Mouse (Mus musculus): Measurements from ENCODE around the gene Cd72. TPM values are rescaled to one million over a fixed set of nuclear protein-coding genes. Genes with fewer than 3 reads are reported as not detected.

The Cd72 gene
- polyA plus RNA-seq, 1 experiment from 2014 or later = 3.2 TPM

DNA sequence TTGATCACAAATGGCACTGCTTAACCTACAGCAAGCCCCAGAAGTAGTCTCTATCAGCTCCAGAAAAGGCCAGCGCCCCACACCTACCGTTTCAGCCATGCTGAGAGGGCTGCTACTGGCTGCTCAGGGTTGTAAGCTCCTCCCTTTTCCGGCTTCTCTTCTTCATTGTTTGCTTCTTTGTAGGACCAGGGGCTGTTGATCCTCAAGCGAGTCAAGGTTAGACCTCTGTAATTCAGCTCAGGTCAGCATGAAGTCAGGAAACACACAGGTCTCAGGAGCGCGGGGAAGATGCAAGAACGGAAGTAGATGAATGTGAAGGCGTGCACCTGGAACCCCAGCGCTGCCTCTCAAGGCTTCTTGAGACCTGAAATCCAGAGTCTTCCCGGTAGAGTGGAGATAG lies 49.7 kb downstream of the Cd72 start:
- no peak for TF ChIP-seq CTCF (IDR thresholded peaks at IDR 0.05; ENCODE audit: low read depth)
- H3K9ac ChIP-seq = no peak overlapping the region
- WGBS = 85% methylated on average over 10 of the region's 10 CpGs

GRCm38 (mm10) chr4:43402212-43402611 lies 52.2 kb downstream of the Cd72 start:
- peaks cover 36% of the 10 kb centered on the region for H3K4me1 ChIP-seq (ENCODE audit: insufficient read depth)
- WGBS = 51% methylated on average over 9 of the region's 9 CpGs
- TF ChIP-seq CTCF (IDR thresholded peaks at IDR 0.05; ENCODE audit: low read depth) = no peak
- 0 out of 2 replicates have a peak overlapping the region, but pooled peaks have one; percentile 13 for H3K9ac ChIP-seq
- no peaks in the 10 kb centered on the region for H3K27me3 ChIP-seq (ENCODE audit: insufficient read depth, low read length)
- no peak overlapping the region for H3K4me3 ChIP-seq (ENCODE audit: low read depth, low read length)
- ATAC-seq (ENCODE audit: insufficient read depth) = no peak
- DNase-seq = no peak
- no peaks in the 10 kb centered on the region for H3K9me3 ChIP-seq (ENCODE audit: low read depth, low read length)
- H3K27ac ChIP-seq (ENCODE audit: low read depth) = peak overlapping the region; percentile 30; the same call in 1 of the 2 replicates
- no peaks in the 10 kb centered on the region for H3K36me3 ChIP-seq (ENCODE audit: insufficient read depth)
- H3K4me2 ChIP-seq = peak overlapping the region; percentile 25; the same call in 1 of the 2 replicates

More for the DNA sequence above, 49.7 kb downstream of the Cd72 start:
- Histone ChIP-seq H3K9me3 (ENCODE audit: low read depth, low read length) (no peaks in the 10 kb centered on the region), H3K4me2 (no peak overlapping the region), H3K27me3 (ENCODE audit: insufficient read depth, low read length) (no peaks in the 10 kb centered on the region), H3K36me3 (ENCODE audit: insufficient read depth) (no peaks in the 10 kb centered on the region), H3K4me3 (ENCODE audit: low read depth, low read length) (no peak overlapping the region), H3K4me1 (ENCODE audit: insufficient read depth) (peaks cover 23% of the 10 kb centered on the region), H3K27ac (ENCODE audit: low read depth) (no peak overlapping the region)
- DNase-seq (no peak), ATAC-seq (ENCODE audit: insufficient read depth) (no peak)

- Histone ChIP-seq H3K9ac (no peak overlapping the region), H3K27ac (ENCODE audit: low read depth) (peak overlapping the region; percentile 33; the same call in 1 of the 2 replicates), H3K4me1 (ENCODE audit: insufficient read depth) (peaks cover 36% of the 10 kb centered on the region), H3K4me2 (peak overlapping the region; percentile 13; the same call in 1 of the 2 replicates), H3K4me3 (ENCODE audit: low read depth, low read length) (no peak overlapping the region), H3K36me3 (ENCODE audit: insufficient read depth) (no peaks in the 10 kb centered on the region), H3K9me3 (ENCODE audit: low read depth, low read length) (no peaks in the 10 kb centered on the region), H3K27me3 (ENCODE audit: insufficient read depth, low read length) (no peaks in the 10 kb centered on the region)
- no peak for DNase-seq
- 71% methylated on average over 10 of the region's 10 CpGs for WGBS
- TF ChIP-seq CTCF (IDR thresholded peaks at IDR 0.05; ENCODE audit: low read depth) = no peak
- ATAC-seq (ENCODE audit: insufficient read depth) = no peak
Observed at GRCm38 (mm10) chr4:43401486-43401885, 52.9 kb downstream of the Cd72 start.

DNA sequence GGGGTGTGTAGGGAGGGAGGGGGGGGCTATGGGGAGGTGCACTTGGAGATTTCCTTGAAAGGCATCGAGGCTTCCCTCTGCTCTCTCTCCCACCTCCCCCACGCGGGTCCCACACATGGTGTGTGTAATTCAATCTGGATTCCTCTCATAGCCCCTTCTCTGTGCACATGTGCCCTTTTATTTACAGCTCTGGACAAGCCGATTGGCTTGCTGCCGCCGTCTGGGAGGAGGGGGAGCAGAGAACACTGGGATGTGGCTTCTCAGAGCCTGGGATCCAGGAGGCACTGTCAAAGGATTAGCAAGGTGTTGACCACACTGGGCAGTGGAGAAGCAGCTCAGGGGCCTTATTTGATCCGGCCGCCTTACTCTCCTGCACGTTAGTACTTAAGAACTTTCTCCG lies 53.5 kb downstream of the Cd72 start:
- peak; percentile 57 for DNase-seq
- Histone ChIP-seq H3K4me1 (ENCODE audit: insufficient read depth) (peaks cover 36% of the 10 kb centered on the region), H3K27ac (ENCODE audit: low read depth) (peak overlapping the region; percentile 33; the same call in 1 of the 2 replicates), H3K27me3 (ENCODE audit: insufficient read depth, low read length) (no peaks in the 10 kb centered on the region), H3K9ac (no peak overlapping the region), H3K9me3 (ENCODE audit: low read depth, low read length) (no peaks in the 10 kb centered on the region), H3K36me3 (ENCODE audit: insufficient read depth) (no peaks in the 10 kb centered on the region), H3K4me2 (peak overlapping the region; percentile 13; the same call in 1 of the 2 replicates), H3K4me3 (ENCODE audit: low read depth, low read length) (no peak overlapping the region)
- peak; percentile 26; the same call in 1 of the 2 replicates for ATAC-seq (ENCODE audit: insufficient read depth)
- 18% methylated on average over 10 of the region's 10 CpGs for WGBS
- TF ChIP-seq CTCF (IDR thresholded peaks at IDR 0.05; ENCODE audit: low read depth) = no peak

DNA sequence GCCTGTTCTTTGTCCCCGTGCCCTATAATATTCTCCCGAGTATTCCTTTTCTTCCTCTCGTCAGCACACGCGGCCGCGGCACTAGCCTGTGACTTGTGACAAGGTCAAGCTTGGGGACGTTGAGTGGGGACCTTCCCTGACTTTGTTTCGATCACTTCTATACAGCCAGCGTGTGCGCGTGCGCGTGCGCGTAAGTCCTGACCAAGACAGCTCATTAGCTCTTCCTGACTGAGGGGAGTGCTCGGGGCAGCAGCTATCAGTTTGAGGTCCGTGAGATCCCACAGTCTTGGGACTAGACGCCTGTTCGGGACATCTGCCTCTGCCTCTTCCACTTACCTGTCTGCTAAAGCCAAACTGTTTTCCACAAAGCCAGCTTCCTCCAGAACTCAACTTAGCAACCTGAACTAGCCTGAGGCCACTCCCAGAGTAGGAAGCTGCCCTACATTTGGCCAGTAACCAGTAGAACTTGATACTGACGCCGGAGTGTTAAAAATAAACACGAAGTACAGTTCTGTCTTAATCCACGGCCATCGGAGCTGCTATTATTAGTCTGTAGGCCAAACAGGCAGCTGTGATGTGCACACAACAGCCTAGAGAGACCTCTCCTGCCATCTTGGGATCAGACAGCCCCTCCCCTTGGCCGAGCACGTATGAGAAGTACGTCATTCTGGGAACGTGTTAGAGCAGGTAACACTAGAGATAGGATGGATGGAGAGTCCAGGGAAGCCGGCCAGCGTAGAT lies 54.9 kb downstream of the Cd72 start:
- TF ChIP-seq CTCF (IDR thresholded peaks at IDR 0.05; ENCODE audit: low read depth) = no peak
- Histone ChIP-seq H3K9me3 (ENCODE audit: low read depth, low read length) (no peaks in the 10 kb centered on the region), H3K27ac (ENCODE audit: low read depth) (peak overlapping the region; percentile 80), H3K27me3 (ENCODE audit: insufficient read depth, low read length) (no peaks in the 10 kb centered on the region), H3K4me1 (ENCODE audit: insufficient read depth) (peaks cover 40% of the 10 kb centered on the region), H3K9ac (0 out of 2 replicates have a peak overlapping the region, but pooled peaks have one; percentile 20), H3K4me2 (peak overlapping the region; percentile 53), H3K36me3 (ENCODE audit: insufficient read depth) (no peaks in the 10 kb centered on the region), H3K4me3 (ENCODE audit: low read depth, low read length) (peak overlapping the region; percentile 14)
- peak; percentile 13; the same call in 1 of the 2 replicates for ATAC-seq (ENCODE audit: insufficient read depth)
- DNase-seq = peak; percentile 54
- 57% methylated on average over 31 of the region's 31 CpGs for WGBS

DNA sequence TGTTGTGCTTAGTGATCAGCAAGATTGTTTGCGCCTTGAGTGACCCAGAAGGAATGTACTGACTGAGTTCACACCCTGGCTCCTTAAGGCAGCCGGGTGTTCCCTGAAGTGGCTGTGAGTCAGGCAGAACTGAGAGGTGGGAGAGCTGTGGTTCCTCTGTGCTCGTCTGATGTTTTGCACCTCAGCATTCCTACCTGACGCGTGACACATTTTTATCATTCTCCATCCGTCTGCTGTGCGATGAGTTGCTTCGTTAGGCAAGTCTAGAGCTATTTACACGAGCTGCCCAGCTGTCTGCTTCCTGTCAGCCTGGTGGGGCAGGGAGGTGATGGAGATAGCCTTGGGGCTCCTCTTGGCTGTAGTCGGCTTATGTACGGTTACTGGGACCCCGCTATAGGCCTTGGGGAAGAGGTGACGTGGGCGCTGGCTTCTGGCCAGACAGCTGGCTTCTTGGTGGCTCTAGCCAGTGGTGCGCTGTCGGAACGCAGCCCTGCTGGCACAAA lies 55.5 kb downstream of the Cd72 start:
- 18% methylated on average over 17 of the region's 17 CpGs for WGBS
- no peak for TF ChIP-seq CTCF (IDR thresholded peaks at IDR 0.05; ENCODE audit: low read depth)
- Histone ChIP-seq H3K4me2 (peak overlapping the region; percentile 53), H3K4me3 (ENCODE audit: low read depth, low read length) (0 out of 2 replicates have a peak overlapping the region, but pooled peaks have one; percentile 14), H3K4me1 (ENCODE audit: insufficient read depth) (peaks cover 40% of the 10 kb centered on the region), H3K27me3 (ENCODE audit: insufficient read depth, low read length) (no peaks in the 10 kb centered on the region), H3K9ac (0 out of 2 replicates have a peak overlapping the region, but pooled peaks have one; percentile 20), H3K36me3 (ENCODE audit: insufficient read depth) (no peaks in the 10 kb centered on the region), H3K27ac (ENCODE audit: low read depth) (peak overlapping the region; percentile 80), H3K9me3 (ENCODE audit: low read depth, low read length) (no peaks in the 10 kb centered on the region)
- DNase-seq = peak; percentile 84
- ATAC-seq (ENCODE audit: insufficient read depth) = peak; percentile 44

GRCm38 (mm10) chr4:43398014-43398413 lies 56.4 kb downstream of the Cd72 start:
- H3K27me3 ChIP-seq (ENCODE audit: insufficient read depth, low read length) = no peaks in the 10 kb centered on the region
- H3K4me1 ChIP-seq (ENCODE audit: insufficient read depth) = peaks cover 40% of the 10 kb centered on the region
- no peak for ATAC-seq (ENCODE audit: insufficient read depth)
- H3K9ac ChIP-seq = no peak overlapping the region
- no peak overlapping the region for H3K4me2 ChIP-seq
- no peaks in the 10 kb centered on the region for H3K9me3 ChIP-seq (ENCODE audit: low read depth, low read length)
- H3K4me3 ChIP-seq (ENCODE audit: low read depth, low read length) = no peak overlapping the region
- 66% methylated on average over 4 of the region's 4 CpGs for WGBS
- peak overlapping the region; percentile 54; the same call in 1 of the 2 replicates for H3K27ac ChIP-seq (ENCODE audit: low read depth)
- TF ChIP-seq CTCF (IDR thresholded peaks at IDR 0.05; ENCODE audit: low read depth) = no peak
- no peak for DNase-seq
- H3K36me3 ChIP-seq (ENCODE audit: insufficient read depth) = no peaks in the 10 kb centered on the region

Other genes starting within 250 kb of the Cd72 start
- gene Atp8b5, start 187.5 kb downstream of the Cd72 start, polyA plus RNA-seq (2014; fragmentation: Nextera tagmentation; extraction: Ambion mirVana) = 0.28 and 0.42 TPM in 2 replicates
- gene Rusc2, start 72.6 kb downstream of the Cd72 start, polyA plus RNA-seq (2014; fragmentation: Nextera tagmentation; extraction: Ambion mirVana) = 5.0 and 5.8 TPM in 2 replicates
- 0.32 and 0.34 TPM in 2 replicates for gene Fam166b, start 25.5 kb downstream of the Cd72 start, polyA plus RNA-seq (2014; fragmentation: Nextera tagmentation; extraction: Ambion mirVana)
- 12.6 and 15.9 TPM in 2 replicates for gene Tesk1, start 12.7 kb downstream of the Cd72 start, polyA plus RNA-seq (2014; fragmentation: Nextera tagmentation; extraction: Ambion mirVana)
- not detected in 2 replicates for gene Sit1, start 29.1 kb upstream of the Cd72 start, polyA plus RNA-seq (2014; fragmentation: Nextera tagmentation; extraction: Ambion mirVana)
- gene Ccdc107, start 38.3 kb upstream of the Cd72 start, polyA plus RNA-seq (2014; fragmentation: Nextera tagmentation; extraction: Ambion mirVana) = 61.4 and 70.8 TPM in 2 replicates
- 42.5 and 51.8 TPM in 2 replicates for gene Arhgef39, start 45.1 kb upstream of the Cd72 start, polyA plus RNA-seq (2014; fragmentation: Nextera tagmentation; extraction: Ambion mirVana)
- gene Car9, start 52.3 kb upstream of the Cd72 start, polyA plus RNA-seq (2014; fragmentation: Nextera tagmentation; extraction: Ambion mirVana) = 3.7 and 4.5 TPM in 2 replicates
- gene Tpm2, start 69.1 kb upstream of the Cd72 start, polyA plus RNA-seq (2014; fragmentation: Nextera tagmentation; extraction: Ambion mirVana) = 185 and 194 TPM in 2 replicates
- gene Creb3, start 107.7 kb upstream of the Cd72 start, polyA plus RNA-seq (2014; fragmentation: Nextera tagmentation; extraction: Ambion mirVana) = 47.2 and 52.8 TPM in 2 replicates
- gene Tln1, start 108.1 kb upstream of the Cd72 start, polyA plus RNA-seq (2014; fragmentation: Nextera tagmentation; extraction: Ambion mirVana) = 84.9 and 93.8 TPM in 2 replicates
- gene Rgp1, start 124.1 kb upstream of the Cd72 start, polyA plus RNA-seq (2014; fragmentation: Nextera tagmentation; extraction: Ambion mirVana) = 28.2 and 31.9 TPM in 2 replicates
- gene Gba2, start 124.2 kb upstream of the Cd72 start, polyA plus RNA-seq (2014; fragmentation: Nextera tagmentation; extraction: Ambion mirVana) = 18.6 and 19.3 TPM in 2 replicates
- not detected in 2 replicates for gene Msmp, start 129.9 kb upstream of the Cd72 start, polyA plus RNA-seq (2014; fragmentation: Nextera tagmentation; extraction: Ambion mirVana)
- gene Npr2, start 177.3 kb upstream of the Cd72 start, polyA plus RNA-seq (2014; fragmentation: Nextera tagmentation; extraction: Ambion mirVana) = 11.2 and 13.7 TPM in 2 replicates
- 0.68 and 1.6 TPM in 2 replicates for gene Spag8, start 199.0 kb upstream of the Cd72 start, polyA plus RNA-seq (2014; fragmentation: Nextera tagmentation; extraction: Ambion mirVana)
- 84.0 and 97.7 TPM in 2 replicates for gene Hint2, start 201.8 kb upstream of the Cd72 start, polyA plus RNA-seq (2014; fragmentation: Nextera tagmentation; extraction: Ambion mirVana)
- gene Tmem8b, start 214.3 kb upstream of the Cd72 start, polyA plus RNA-seq (2014; fragmentation: Nextera tagmentation; extraction: Ambion mirVana) = 2.8 and 3.5 TPM in 2 replicates
- 3.2 and 3.4 TPM in 2 replicates for gene Fam221b, start 214.5 kb upstream of the Cd72 start, polyA plus RNA-seq (2014; fragmentation: Nextera tagmentation; extraction: Ambion mirVana)
- not detected in 2 replicates for gene Olfr70, start 246.2 kb upstream of the Cd72 start, polyA plus RNA-seq (2014; fragmentation: Nextera tagmentation; extraction: Ambion mirVana)